Mouse (Mus musculus) lung, postnatal 0 days (tissue): ENCODE results near the gene Il1rap.

Experiments used
- CTCF ChIP-seq: IDR thresholded peaks from 2 replicates; pipeline ENCODE4 v1.5.1; 2016; ENCODE audit warnings: antibody characterized with exemption, mild to moderate bottlenecking
- EP300 ChIP-seq: IDR thresholded peaks from 2 replicates; pipeline ENCODE4 v1.6.1; 2016; ENCODE audit warnings: antibody characterized with exemption, mild to moderate bottlenecking, control low read depth

GRCm38 (mm10) chr16:26608003-26608402 lies 26.5 kb downstream of the Il1rap start:
- no peak for TF ChIP-seq CTCF
- TF ChIP-seq EP300: no peak
